Mouse (Mus musculus): ENCODE measurements around the gene H2-DMa. TPM values are rescaled to one million over a fixed set of nuclear protein-coding genes. Genes with fewer than 3 reads are reported as not detected.

Gene H2-DMa
- 141 and 177 TPM in 2 replicates for polyA plus RNA-seq (2012; rRNA removed)

DNA sequence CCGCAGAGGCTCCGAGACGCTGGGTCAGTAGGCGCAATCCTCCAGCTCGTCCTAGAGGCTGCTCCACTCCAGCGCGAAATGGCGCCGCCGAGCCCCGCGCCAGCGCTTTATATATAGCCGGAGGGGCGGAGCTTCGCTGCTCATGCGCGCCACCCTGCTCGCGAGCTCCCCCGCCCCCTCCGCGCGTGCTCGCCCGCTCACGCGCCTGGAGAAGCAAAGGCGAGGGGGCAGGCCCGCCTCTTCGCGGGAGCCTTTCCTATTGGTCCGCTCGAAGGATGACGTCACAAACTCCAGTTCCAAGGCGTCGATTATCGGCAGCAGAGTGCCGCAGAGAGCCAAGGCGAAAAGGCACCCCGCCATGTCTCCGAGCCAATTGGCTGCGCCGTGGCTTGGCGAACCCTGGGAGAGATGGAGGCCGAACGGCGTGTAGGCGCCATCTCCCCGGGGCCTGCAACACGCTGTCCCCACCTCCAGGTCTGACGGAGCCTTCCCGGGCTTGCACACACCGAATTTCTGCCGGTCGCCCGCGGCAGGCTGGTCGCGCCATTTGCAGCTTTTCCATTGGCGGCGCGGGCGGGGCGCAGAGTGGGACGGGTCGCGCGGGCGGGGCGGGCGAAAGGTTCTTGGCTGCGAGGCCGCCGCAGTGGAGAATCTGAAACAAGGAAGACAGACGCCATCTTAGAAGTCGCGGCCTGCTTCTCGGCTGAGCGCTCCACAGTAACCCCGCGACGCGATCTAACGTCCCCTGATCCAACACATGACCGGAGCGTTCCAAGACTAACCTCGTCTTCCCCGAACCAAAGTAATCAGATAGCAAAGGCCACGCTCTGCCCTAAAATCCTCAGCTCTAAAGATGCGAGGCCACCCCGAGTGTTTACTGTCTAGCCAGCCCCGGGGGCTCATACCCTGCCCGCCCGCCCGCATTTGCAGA, at the start of gene H2-DMa:
Gene H2-DMa (plus strand): TSS at position 293 of the 931 bp plus-strand sequence.
- peaks cover 19% of the 10 kb centered on the region for H3K4me1 ChIP-seq (replicated peaks; ENCODE audit: control insufficient read depth, insufficient read depth, low read length)
- WGBS: under 1% methylated on average over 96 of the region's 96 CpGs
- H3K27ac ChIP-seq (ENCODE audit: control insufficient read depth, insufficient read depth, low read length): peak within 1 kb of the TSS; percentile 98
- peaks cover 27% of the 10 kb centered on the region for H3K36me3 ChIP-seq (ENCODE audit: control insufficient read depth, insufficient read depth, low read length)
- H3K27me3 ChIP-seq (ENCODE audit: control insufficient read depth, insufficient read depth, low read length): no peaks in the 10 kb centered on the region
- peak; percentile 98 for DNase-seq
- TF ChIP-seq CTCF (IDR thresholded peaks at IDR 0.05; ENCODE audit: borderline replicate concordance, control insufficient read depth, extremely low read depth, insufficient read depth, low read length, poor library complexity) (peak; percentile 51; the same call in 1 of the 2 replicates), POLR2A (IDR thresholded peaks at IDR 0.05; ENCODE audit: control insufficient read depth, extremely low read depth, insufficient read depth, low read length, poor library complexity) (peak; percentile 100)
- peak within 1 kb of the TSS; percentile 80 for H3K4me3 ChIP-seq (ENCODE audit: control insufficient read depth, insufficient read depth, low read length)

DNA sequence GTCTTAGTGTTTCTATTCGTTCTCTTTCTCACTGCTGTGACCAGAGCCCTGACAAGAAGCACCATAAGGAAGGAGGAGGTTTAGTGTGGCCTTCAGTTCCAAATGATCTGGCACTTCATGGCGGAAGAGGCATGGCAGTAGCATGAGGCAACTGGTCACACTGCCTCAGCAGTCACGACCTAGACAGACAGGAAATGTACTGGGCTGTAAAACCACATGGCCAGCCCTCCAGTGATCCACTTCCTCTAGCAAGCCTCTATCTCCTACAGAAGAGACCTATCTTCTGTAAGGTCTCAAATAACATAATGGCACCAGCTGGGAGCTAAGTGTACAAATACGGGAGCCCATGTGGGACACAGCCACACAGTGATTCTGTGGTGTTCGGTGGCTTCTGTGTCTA, 47.2 kb upstream of the H2-DMa start:
- H3K27me3 ChIP-seq (ENCODE audit: control insufficient read depth, insufficient read depth, low read length): no peaks in the 10 kb centered on the region
- DNase-seq: no peak
- no peak for TF ChIP-seq POLR2A (IDR thresholded peaks at IDR 0.05; ENCODE audit: control insufficient read depth, extremely low read depth, insufficient read depth, low read length, poor library complexity)
- TF ChIP-seq CTCF (IDR thresholded peaks at IDR 0.05; ENCODE audit: borderline replicate concordance, control insufficient read depth, extremely low read depth, insufficient read depth, low read length, poor library complexity): no peak
- 66% methylated on average over 5 of the region's 5 CpGs for WGBS
- no peak overlapping the region for H3K27ac ChIP-seq (ENCODE audit: control insufficient read depth, insufficient read depth, low read length)
- no peak overlapping the region for H3K4me3 ChIP-seq (ENCODE audit: control insufficient read depth, insufficient read depth, low read length)
- no peaks in the 10 kb centered on the region for H3K36me3 ChIP-seq (ENCODE audit: control insufficient read depth, insufficient read depth, low read length)
- H3K4me1 ChIP-seq (replicated peaks; ENCODE audit: control insufficient read depth, insufficient read depth, low read length): peaks cover 7% of the 10 kb centered on the region

DNA sequence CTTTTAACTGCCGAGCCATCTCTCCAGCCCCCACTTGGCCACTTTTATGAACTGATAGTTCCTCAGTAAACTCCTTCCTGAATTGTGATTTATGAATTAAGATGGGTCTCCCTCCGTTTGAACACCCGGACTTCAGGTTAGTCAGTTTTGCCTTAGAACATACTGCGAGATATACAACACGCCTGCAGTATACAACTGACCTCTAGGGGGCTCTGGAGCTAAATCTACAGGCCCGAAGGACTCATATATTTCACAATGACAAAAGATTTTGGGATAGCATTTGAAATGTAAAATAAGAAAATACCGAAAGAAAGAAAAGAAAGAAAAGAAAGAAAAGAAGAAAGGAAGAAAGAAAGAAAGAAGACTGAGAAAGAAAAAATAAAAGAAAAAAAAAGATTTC, 44.1 kb upstream of the H2-DMa start:
- DNase-seq: peak; percentile 80
- WGBS: 20% methylated on average over 7 of the region's 7 CpGs
- H3K27ac ChIP-seq (ENCODE audit: control insufficient read depth, insufficient read depth, low read length): no peak overlapping the region
- no peak overlapping the region for H3K4me3 ChIP-seq (ENCODE audit: control insufficient read depth, insufficient read depth, low read length)
- H3K4me1 ChIP-seq (replicated peaks; ENCODE audit: control insufficient read depth, insufficient read depth, low read length): peaks cover 7% of the 10 kb centered on the region
- no peaks in the 10 kb centered on the region for H3K36me3 ChIP-seq (ENCODE audit: control insufficient read depth, insufficient read depth, low read length)
- H3K27me3 ChIP-seq (ENCODE audit: control insufficient read depth, insufficient read depth, low read length): no peaks in the 10 kb centered on the region
- TF ChIP-seq CTCF (IDR thresholded peaks at IDR 0.05; ENCODE audit: borderline replicate concordance, control insufficient read depth, extremely low read depth, insufficient read depth, low read length, poor library complexity): no peak
- no peak for TF ChIP-seq POLR2A (IDR thresholded peaks at IDR 0.05; ENCODE audit: control insufficient read depth, extremely low read depth, insufficient read depth, low read length, poor library complexity)

DNA sequence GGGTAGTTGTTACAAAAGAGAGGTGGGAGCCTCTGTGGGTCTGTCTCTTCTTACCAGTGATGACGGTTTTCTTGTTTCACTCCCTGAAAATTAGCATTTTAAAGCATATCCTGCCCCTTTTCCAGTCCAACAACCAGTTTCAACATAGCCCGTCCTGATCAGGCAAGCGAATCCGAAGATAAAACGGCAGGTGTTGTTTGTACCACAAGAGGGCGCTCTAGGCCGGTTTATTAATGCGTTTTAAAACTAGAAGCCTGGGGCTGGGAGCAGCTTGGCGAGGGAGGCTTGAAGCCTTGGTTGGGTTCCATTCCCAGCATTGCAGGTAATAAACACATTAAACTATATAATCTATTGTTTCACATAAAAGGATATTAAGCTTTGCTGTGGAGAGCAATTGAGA, 41.8 kb upstream of the H2-DMa start:
- H3K4me1 ChIP-seq (replicated peaks; ENCODE audit: control insufficient read depth, insufficient read depth, low read length): no peaks in the 10 kb centered on the region
- under 1% methylated on average over 9 of the region's 9 CpGs for WGBS
- H3K27me3 ChIP-seq (ENCODE audit: control insufficient read depth, insufficient read depth, low read length): no peaks in the 10 kb centered on the region
- no peaks in the 10 kb centered on the region for H3K36me3 ChIP-seq (ENCODE audit: control insufficient read depth, insufficient read depth, low read length)
- no peak overlapping the region for H3K27ac ChIP-seq (ENCODE audit: control insufficient read depth, insufficient read depth, low read length)
- DNase-seq: peak; percentile 67
- no peak overlapping the region for H3K4me3 ChIP-seq (ENCODE audit: control insufficient read depth, insufficient read depth, low read length)
- TF ChIP-seq POLR2A (IDR thresholded peaks at IDR 0.05; ENCODE audit: control insufficient read depth, extremely low read depth, insufficient read depth, low read length, poor library complexity) (no peak), CTCF (IDR thresholded peaks at IDR 0.05; ENCODE audit: borderline replicate concordance, control insufficient read depth, extremely low read depth, insufficient read depth, low read length, poor library complexity) (0 out of 2 replicates have a peak, but pooled peaks have one; percentile 18)

- TF ChIP-seq POLR2A (IDR thresholded peaks at IDR 0.05; ENCODE audit: control insufficient read depth, extremely low read depth, insufficient read depth, low read length, poor library complexity) (no peak), CTCF (IDR thresholded peaks at IDR 0.05; ENCODE audit: borderline replicate concordance, control insufficient read depth, extremely low read depth, insufficient read depth, low read length, poor library complexity) (no peak)
- Histone ChIP-seq H3K4me3 (ENCODE audit: control insufficient read depth, insufficient read depth, low read length) (no peak overlapping the region), H3K27me3 (ENCODE audit: control insufficient read depth, insufficient read depth, low read length) (no peaks in the 10 kb centered on the region), H3K27ac (ENCODE audit: control insufficient read depth, insufficient read depth, low read length) (no peak overlapping the region), H3K36me3 (ENCODE audit: control insufficient read depth, insufficient read depth, low read length) (no peaks in the 10 kb centered on the region), H3K4me1 (replicated peaks; ENCODE audit: control insufficient read depth, insufficient read depth, low read length) (no peaks in the 10 kb centered on the region)
- 73% methylated on average over 4 of the region's 4 CpGs for WGBS
- no peak for DNase-seq
Observed at GRCm38 (mm10) chr17:34078148-34078547, 41.2 kb upstream of the H2-DMa start.

- no peak for DNase-seq
- Histone ChIP-seq H3K27ac (ENCODE audit: control insufficient read depth, insufficient read depth, low read length) (no peak overlapping the region), H3K36me3 (ENCODE audit: control insufficient read depth, insufficient read depth, low read length) (no peaks in the 10 kb centered on the region), H3K4me1 (replicated peaks; ENCODE audit: control insufficient read depth, insufficient read depth, low read length) (no peaks in the 10 kb centered on the region), H3K4me3 (ENCODE audit: control insufficient read depth, insufficient read depth, low read length) (no peak overlapping the region), H3K27me3 (ENCODE audit: control insufficient read depth, insufficient read depth, low read length) (no peaks in the 10 kb centered on the region)
- WGBS: 95% methylated on average over 11 of the region's 11 CpGs
- TF ChIP-seq CTCF (IDR thresholded peaks at IDR 0.05; ENCODE audit: borderline replicate concordance, control insufficient read depth, extremely low read depth, insufficient read depth, low read length, poor library complexity): no peak
- no peak for TF ChIP-seq POLR2A (IDR thresholded peaks at IDR 0.05; ENCODE audit: control insufficient read depth, extremely low read depth, insufficient read depth, low read length, poor library complexity)
Observed at GRCm38 (mm10) chr17:34079002-34079401, 40.3 kb upstream of the H2-DMa start.
